Mouse (Mus musculus) liver, embryonic 13.5 days (tissue): ENCODE measurements around the gene Myrfl. TPM values are rescaled to one million over a fixed set of nuclear protein-coding genes. Genes with fewer than 3 reads are reported as not detected.

Experiments
- ATAC-seq: fragments of 200-750 bp; cut with Nextera tagmentation; 2 replicates; pipeline ENCODE4 v1.8.0; 2017; ENCODE audit warnings: low read depth, mild to moderate bottlenecking, moderate number of reproducible peaks, moderate library complexity
- DNase-seq: peaks from one replicate; pipeline ENCODE4 v3.0.0; 2022
- H3K27ac ChIP-seq: fragments of 300-500 bp; sonication (generic); 2 replicates; pipeline ENCODE4 v1.5.1; 2015; ENCODE audit warnings: moderate library complexity, mild to moderate bottlenecking, inconsistent platforms
- H3K27me3 ChIP-seq: fragments of 300-500 bp; sonication (generic); 2 replicates; pipeline ENCODE4 v1.6.1; 2015; ENCODE audit warnings: mild to moderate bottlenecking, inconsistent platforms
- H3K36me3 ChIP-seq: fragments of 300-500 bp; sonication (generic); 2 replicates; pipeline ENCODE4 v1.6.1; 2015; ENCODE audit warnings: mild to moderate bottlenecking, inconsistent platforms
- H3K4me1 ChIP-seq: fragments of 300-500 bp; sonication (generic); replicated peaks from 2 replicates; pipeline ENCODE4 v1.6.1; 2015; ENCODE audit warnings: inconsistent platforms
- H3K4me2 ChIP-seq: fragments of 300-500 bp; sonication (generic); 2 replicates; pipeline ENCODE4 v1.6.1; 2015; ENCODE audit warnings: inconsistent platforms, mild to moderate bottlenecking, moderate library complexity
- H3K4me3 ChIP-seq: fragments of 300-500 bp; sonication (generic); replicated peaks from 2 replicates; pipeline ENCODE4 v1.5.1; 2015; ENCODE audit warnings: mild to moderate bottlenecking, inconsistent platforms
- H3K9ac ChIP-seq: fragments of 300-500 bp; sonication (generic); 2 replicates; pipeline ENCODE4 v1.6.1; 2015; ENCODE audit warnings: mild to moderate bottlenecking, inconsistent platforms
- H3K9me3 ChIP-seq: fragments of 300-500 bp; sonication (generic); replicated peaks from 2 replicates; pipeline ENCODE4 v1.6.1; 2016; ENCODE audit warnings: inconsistent platforms
- WGBS: fragments of 180-500 bp; shearing (Covaris S2); methylation state at CpG from one replicate; pipeline ENCODE4 v1.1.7; 2015; ENCODE audit not compliant: insufficient replicate concordance; 5-methylcytosine and 5-hydroxymethylcytosine counted together
- polyA plus RNA-seq: library from polyadenylated mRNA; unstranded; fragments of >200 nt; fragmentation: Nextera tagmentation; extraction: Ambion mirVana; gene quantifications from 2 replicates; pipeline ENCODE4 v1.2.1, GENCODE M21; 2015

The Myrfl gene
- polyA plus RNA-seq, 1 experiment from 2014 or later, result not detected

DNA sequence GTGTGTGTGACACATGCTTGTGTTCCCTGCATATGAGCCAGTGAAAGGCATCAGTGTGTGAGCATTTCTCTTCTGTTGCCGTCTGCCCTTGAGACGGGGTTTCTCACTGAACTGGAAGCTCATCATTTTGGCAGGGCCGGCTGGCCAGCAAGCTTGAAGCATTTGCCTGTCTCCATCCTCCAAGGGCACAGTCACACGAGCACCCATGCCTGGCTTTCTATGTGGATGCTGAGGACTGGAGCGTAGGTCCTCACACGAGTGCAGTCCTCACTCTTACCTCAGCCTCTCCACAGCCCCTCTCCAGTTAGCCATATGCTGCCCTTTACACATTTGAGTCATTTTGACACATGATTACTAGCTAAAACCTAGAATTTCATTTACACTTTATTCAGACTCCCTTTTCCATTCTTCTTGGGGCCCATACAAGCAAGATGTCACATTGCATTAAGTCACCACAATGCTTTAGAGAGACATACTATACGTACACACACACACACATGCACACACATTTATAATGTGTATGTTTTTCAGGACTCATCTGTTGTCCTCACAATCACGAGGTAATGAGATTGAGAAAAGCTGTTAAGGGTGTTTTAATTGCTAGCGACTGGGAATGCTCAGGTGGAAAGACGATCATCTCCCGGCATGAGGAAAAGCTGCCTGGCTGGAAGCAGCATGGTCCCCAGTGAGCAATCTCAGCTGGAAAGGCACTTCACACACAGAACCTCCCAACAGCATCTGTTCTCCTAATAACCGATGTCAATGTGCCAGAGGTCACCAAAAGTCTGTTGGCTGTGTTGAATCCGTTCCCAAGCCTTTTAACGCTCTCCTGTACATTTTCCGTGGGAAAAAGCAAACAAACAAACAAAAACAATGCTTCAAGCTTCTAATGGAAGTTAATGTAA lies 122.6 kb downstream of the Myrfl start:
- H3K27ac ChIP-seq, result no peak overlapping the region
- no peaks in the 10 kb centered on the region for H3K4me1 ChIP-seq

DNA sequence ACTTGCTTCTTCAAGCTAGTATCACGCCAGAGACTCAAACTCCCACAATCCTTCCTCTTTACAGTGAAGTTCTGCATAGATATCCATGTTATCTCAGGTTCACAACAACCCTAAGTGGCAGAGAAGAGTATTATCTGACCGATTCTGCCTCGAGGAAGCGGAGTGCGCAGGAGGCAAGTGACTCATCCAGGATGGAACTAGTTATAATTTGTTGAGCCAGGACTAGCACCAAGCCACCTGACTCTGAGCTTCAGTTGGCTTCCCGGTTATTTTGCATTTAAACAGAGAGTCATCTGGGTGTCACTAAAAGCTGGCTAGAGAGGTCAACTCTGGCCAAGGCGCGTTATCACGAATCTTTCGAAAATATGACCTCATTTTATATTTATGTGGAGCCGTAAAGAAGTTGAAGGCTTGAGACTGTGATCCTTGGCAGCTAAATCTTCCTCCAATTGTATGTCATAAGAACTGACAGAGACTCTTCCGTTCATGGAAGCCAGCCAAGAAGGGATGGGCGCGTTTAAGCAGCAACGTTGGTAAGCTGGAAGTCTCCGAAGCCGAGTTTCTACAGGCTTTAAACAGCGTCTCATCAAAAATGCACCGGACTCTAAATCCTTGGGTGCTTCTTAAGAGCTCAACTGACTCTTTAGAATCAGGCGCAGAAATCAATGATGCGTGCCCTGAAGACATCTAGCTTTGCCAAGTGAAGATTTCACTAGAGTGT lies 125.3 kb downstream of the Myrfl start:
- H3K36me3 ChIP-seq, result no peaks in the 10 kb centered on the region
- H3K4me3 ChIP-seq, result no peak overlapping the region
- no peak overlapping the region for H3K4me2 ChIP-seq
- H3K4me1 ChIP-seq, result no peaks in the 10 kb centered on the region
- H3K9me3 ChIP-seq, result no peaks in the 10 kb centered on the region
- H3K27ac ChIP-seq, result no peak overlapping the region
- H3K9ac ChIP-seq, result no peak overlapping the region
- no peaks in the 10 kb centered on the region for H3K27me3 ChIP-seq
- ATAC-seq, result no peak
- DNase-seq, result no peak
- WGBS, result 61% methylated on average over 21 of the region's 21 CpGs

More for the DNA sequence above, 122.6 kb downstream of the Myrfl start:
- Histone ChIP-seq H3K9ac (no peak overlapping the region), H3K36me3 (no peaks in the 10 kb centered on the region), H3K9me3 (no peaks in the 10 kb centered on the region), H3K4me3 (no peak overlapping the region), H3K27me3 (no peaks in the 10 kb centered on the region), H3K4me2 (no peak overlapping the region)
- DNase-seq (no peak), ATAC-seq (no peak)
- WGBS, result 60% methylated on average over 15 of the region's 15 CpGs

DNA sequence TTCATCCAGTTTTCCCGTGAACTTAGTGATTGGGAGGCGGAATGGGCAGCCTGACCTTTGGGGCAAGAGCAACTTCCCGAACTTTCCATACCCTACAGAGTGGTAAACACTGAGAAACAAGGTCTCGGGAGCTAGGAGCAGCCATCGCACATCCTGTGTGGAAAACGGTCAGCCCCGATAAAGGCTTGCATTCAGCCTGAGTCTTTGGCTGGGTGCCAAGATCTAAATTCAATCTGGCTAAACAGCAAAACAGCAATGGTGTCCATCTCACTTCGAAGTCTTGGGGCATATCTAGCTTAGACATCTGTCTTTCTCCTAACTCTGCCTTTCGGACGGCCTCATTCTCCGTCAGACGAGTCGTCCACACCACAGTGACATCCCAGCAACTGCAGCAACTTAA lies 128.1 kb downstream of the Myrfl start:
- no peak overlapping the region for H3K27ac ChIP-seq
- no peaks in the 10 kb centered on the region for H3K9me3 ChIP-seq
- H3K36me3 ChIP-seq, result no peaks in the 10 kb centered on the region
- H3K4me2 ChIP-seq, result no peak overlapping the region
- no peak for DNase-seq
- no peak overlapping the region for H3K9ac ChIP-seq
- H3K27me3 ChIP-seq, result no peaks in the 10 kb centered on the region
- no peak for ATAC-seq
- H3K4me1 ChIP-seq, result no peaks in the 10 kb centered on the region
- no peak overlapping the region for H3K4me3 ChIP-seq
- WGBS, result 50% methylated on average over 13 of the region's 13 CpGs

DNA sequence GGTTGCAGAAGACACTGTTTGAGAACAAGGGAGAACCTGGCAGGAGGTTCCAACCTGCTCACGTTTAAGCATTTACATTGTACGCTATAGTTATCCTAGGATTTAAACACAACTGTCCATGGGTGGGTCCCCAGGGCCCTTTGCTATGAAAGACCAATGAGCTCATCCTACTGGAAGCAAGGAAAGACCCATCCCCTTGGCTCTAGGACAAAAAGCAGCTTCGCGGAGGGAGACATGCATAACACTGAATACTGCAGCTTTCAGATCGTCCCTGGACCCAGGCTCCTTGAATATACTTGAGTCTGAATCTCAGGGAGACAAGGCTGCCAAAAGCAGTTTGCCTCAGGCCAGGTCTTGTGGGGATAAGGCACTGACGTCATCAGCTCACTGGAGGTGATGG lies 130.2 kb downstream of the Myrfl start:
- DNase-seq (no peak), ATAC-seq (no peak)
- Histone ChIP-seq H3K27me3 (no peaks in the 10 kb centered on the region), H3K36me3 (no peaks in the 10 kb centered on the region), H3K4me1 (no peaks in the 10 kb centered on the region), H3K9ac (no peak overlapping the region), H3K27ac (no peak overlapping the region), H3K4me2 (no peak overlapping the region), H3K4me3 (no peak overlapping the region), H3K9me3 (no peaks in the 10 kb centered on the region)
- 72% methylated on average over 6 of the region's 6 CpGs for WGBS

DNA sequence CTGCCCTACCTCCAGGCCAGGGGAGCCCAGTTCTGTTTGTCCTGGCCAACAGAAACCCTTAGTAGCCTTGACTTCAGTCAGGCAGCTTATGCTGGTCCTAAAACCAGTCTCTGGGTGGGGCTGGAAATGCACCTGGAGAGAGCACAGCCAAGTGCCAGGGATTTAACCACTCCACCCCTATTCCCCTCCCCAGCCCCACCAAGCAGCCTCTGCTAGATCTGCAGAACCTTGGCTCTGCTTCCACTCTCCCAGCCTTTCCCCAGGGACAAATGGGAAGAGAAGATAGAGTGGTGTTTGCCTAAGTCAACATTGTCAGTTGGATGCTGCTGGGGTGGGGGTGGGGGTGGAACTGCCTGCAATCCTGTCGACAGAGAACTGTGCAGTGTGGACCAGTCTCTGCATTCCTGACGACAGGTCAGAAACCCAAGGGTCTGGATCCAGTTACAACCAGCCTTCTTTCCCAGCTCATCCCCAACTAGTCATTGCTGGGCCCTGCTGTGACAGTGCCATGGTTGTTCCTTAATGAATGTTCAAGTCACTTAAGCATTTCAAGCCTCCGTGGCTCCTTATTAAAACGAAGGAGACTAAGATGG lies 135.1 kb downstream of the Myrfl start:
- WGBS, result 56% methylated on average over 4 of the region's 4 CpGs

DNA sequence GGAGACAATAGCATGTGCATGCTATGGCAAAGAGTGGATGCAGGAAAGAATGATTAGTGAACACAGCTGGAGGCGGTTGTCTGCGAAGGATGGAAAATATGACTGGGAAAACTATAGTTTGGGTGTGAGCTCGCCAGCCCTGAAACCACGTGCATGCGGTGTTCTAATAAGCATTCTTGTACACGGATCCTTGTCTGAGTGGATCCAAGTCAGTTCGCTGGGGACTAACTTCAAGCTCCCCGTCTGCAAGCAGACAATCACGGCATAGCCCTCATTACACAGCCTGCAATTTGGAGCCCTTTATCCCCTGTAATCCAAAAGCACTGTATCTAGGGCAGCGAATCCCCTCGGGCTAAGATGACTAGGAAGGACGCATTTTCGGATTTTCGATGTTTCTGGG lies 136.2 kb downstream of the Myrfl start:
- Histone ChIP-seq H3K27me3 (no peaks in the 10 kb centered on the region), H3K4me1 (no peaks in the 10 kb centered on the region), H3K4me3 (no peak overlapping the region), H3K9me3 (no peaks in the 10 kb centered on the region), H3K36me3 (no peaks in the 10 kb centered on the region), H3K27ac (no peak overlapping the region), H3K4me2 (no peak overlapping the region), H3K9ac (no peak overlapping the region)
- WGBS, result 72% methylated on average over 14 of the region's 14 CpGs
- DNase-seq, result no peak
- ATAC-seq, result no peak

More for the DNA sequence above, 135.1 kb downstream of the Myrfl start:
- no peak overlapping the region for H3K4me3 ChIP-seq
- no peak overlapping the region for H3K9ac ChIP-seq
- no peaks in the 10 kb centered on the region for H3K9me3 ChIP-seq
- H3K36me3 ChIP-seq, result no peaks in the 10 kb centered on the region
- DNase-seq, result no peak
- no peaks in the 10 kb centered on the region for H3K27me3 ChIP-seq
- H3K27ac ChIP-seq, result no peak overlapping the region
- peak; percentile 12; the same call in 1 of the 2 replicates for ATAC-seq
- H3K4me1 ChIP-seq, result no peaks in the 10 kb centered on the region
- no peak overlapping the region for H3K4me2 ChIP-seq

DNA sequence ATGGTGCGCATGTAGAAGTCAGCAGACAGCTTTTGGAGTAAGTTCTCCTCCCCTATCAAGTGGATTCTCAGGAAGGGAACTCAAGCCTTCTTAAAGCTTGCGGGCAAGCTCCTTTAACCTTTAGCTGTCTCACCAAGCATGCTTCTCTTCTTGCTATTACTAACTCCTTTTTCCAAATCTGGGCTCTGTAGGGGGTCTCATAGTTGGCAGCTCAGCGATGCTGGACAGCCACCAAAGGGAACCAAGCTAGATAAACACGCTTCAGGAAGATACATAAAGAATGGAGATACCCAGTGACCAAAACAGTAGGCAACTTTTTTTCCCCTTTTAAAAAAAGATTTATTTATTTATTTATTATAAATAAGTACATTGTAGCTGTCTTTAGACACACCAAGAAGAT lies 136.9 kb downstream of the Myrfl start:
- no peak overlapping the region for H3K9ac ChIP-seq
- H3K27ac ChIP-seq, result no peak overlapping the region
- no peaks in the 10 kb centered on the region for H3K4me1 ChIP-seq
- no peaks in the 10 kb centered on the region for H3K36me3 ChIP-seq
- no peaks in the 10 kb centered on the region for H3K9me3 ChIP-seq
- WGBS, result 68% methylated on average over 4 of the region's 4 CpGs
- ATAC-seq (no peak), DNase-seq (no peak)
- H3K4me3 ChIP-seq, result no peak overlapping the region
- no peak overlapping the region for H3K4me2 ChIP-seq
- H3K27me3 ChIP-seq, result no peaks in the 10 kb centered on the region

DNA sequence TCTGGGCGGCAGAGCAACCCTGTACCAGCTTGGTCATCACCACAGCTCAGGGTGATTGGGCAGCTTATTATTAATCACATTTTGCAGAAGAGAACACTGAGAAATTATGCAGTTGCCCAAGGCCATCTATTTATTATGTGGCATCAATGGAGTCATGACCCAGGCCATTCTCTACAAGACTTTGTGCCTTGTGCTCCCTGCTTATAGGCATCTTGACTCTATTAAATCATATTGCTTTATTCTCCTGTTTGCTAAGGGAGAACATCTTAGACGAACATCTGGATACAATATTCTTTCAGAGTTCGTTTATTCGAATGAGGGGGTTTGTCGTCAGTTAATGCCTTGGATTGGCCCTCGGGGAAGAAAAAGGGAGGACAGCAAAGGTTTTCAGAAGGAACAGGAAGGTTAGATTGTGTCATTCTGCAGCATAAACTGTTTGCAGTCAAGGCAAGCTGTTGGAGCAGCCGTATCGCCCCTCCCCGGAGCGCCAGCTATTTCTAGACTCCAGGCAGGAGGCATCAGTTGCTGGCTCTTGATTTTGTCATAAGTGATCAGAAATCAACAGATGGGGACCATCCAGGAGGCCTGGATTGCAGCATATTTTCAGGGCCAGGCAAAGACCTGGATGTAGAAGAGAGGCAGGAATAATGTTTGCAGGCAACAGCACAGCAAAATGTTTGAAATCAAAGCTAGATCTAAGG lies 140.7 kb downstream of the Myrfl start:
- H3K27me3 ChIP-seq, result no peaks in the 10 kb centered on the region
- WGBS, result 63% methylated on average over 10 of the region's 10 CpGs
- no peak overlapping the region for H3K9ac ChIP-seq
- no peak overlapping the region for H3K4me3 ChIP-seq
- ATAC-seq (no peak), DNase-seq (no peak)
- no peak overlapping the region for H3K4me2 ChIP-seq
- H3K36me3 ChIP-seq, result no peaks in the 10 kb centered on the region
- no peaks in the 10 kb centered on the region for H3K4me1 ChIP-seq
- H3K27ac ChIP-seq, result no peak overlapping the region
- H3K9me3 ChIP-seq, result no peaks in the 10 kb centered on the region

DNA sequence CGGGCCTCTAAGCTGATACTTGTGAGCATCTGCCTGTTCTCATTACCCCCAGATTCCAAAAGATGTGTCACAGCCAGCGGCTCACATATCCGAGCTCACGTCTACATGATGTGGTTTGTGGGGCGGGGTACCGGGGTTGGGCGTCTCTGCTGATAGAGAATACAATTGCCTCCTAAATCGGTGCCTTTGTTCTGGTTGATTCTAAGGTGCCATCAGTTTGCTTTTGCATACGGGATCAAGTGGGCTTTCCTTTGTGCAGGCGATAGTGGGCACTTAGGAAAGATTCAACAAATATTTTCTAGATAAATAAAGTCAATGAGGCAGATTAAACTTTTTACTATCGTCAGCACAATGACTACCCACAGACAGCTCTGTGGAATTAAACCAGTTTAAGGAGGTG lies 141.8 kb downstream of the Myrfl start:
- H3K9me3 ChIP-seq, result no peaks in the 10 kb centered on the region
- ATAC-seq, result no peak
- no peaks in the 10 kb centered on the region for H3K4me1 ChIP-seq
- 69% methylated on average over 11 of the region's 11 CpGs for WGBS
- H3K4me3 ChIP-seq, result no peak overlapping the region
- no peaks in the 10 kb centered on the region for H3K27me3 ChIP-seq
- no peak overlapping the region for H3K27ac ChIP-seq
- no peaks in the 10 kb centered on the region for H3K36me3 ChIP-seq
- no peak overlapping the region for H3K4me2 ChIP-seq
- H3K9ac ChIP-seq, result no peak overlapping the region
- DNase-seq, result no peak

DNA sequence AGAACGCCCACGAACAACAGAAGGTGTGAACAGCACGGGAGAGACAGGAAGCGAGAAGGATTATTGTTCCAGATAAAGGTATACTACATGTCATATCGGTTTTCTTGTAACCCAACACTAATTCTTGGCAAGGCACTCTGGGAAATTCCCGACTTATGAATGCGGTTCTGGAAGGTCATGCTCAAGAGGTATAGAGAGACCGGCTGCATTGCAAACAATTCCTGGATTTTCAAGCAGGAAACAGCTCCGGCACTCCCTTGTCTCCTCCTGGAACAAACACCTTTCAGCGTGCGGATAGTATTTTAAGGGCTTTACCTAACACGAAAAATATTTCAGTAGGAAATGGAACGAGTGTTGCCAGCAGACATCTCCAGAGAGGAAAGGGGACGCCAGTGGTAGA lies 145.8 kb downstream of the Myrfl start:
- Histone ChIP-seq H3K4me3 (no peak overlapping the region), H3K27me3 (no peaks in the 10 kb centered on the region), H3K36me3 (no peaks in the 10 kb centered on the region), H3K9ac (no peak overlapping the region), H3K4me2 (no peak overlapping the region), H3K4me1 (no peaks in the 10 kb centered on the region), H3K9me3 (no peaks in the 10 kb centered on the region), H3K27ac (no peak overlapping the region)
- ATAC-seq (no peak), DNase-seq (no peak)
- WGBS, result 60% methylated on average over 14 of the region's 14 CpGs

DNA sequence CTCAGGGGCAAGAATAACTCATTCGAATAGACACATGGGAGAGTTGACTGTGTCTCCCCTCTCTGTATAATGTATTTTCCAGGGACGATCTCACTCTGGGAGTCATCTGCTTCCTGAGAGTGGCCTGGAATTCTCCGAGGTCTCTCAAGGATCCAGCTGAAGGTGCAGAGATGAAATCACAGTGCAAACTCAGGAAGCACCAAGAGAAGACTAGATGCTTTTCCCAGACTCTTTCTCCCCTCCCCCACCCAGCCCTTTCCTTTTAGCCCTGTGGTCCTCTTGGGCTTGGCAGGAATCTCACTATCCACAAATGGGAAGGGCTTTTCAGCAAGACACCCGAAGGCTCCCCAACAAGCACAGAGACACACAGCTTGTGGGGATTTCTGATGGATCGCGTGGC lies 146.7 kb downstream of the Myrfl start:
- Histone ChIP-seq H3K36me3 (no peaks in the 10 kb centered on the region), H3K9ac (no peak overlapping the region), H3K4me1 (no peaks in the 10 kb centered on the region), H3K27ac (no peak overlapping the region), H3K9me3 (no peaks in the 10 kb centered on the region), H3K4me3 (no peak overlapping the region), H3K4me2 (no peak overlapping the region), H3K27me3 (no peaks in the 10 kb centered on the region)
- ATAC-seq (no peak), DNase-seq (no peak)
- 54% methylated on average over 6 of the region's 6 CpGs for WGBS
